Mouse (Mus musculus): ENCODE data around the gene Olfr291. TPM values are rescaled to one million over a fixed set of nuclear protein-coding genes. Genes with fewer than 3 reads are reported as not detected.

Olfr291 gene
- not detected in 2 replicates for polyA plus RNA-seq (2012)

GRCm38 (mm10) chr7:84853253-84853652 lies at the start of gene Olfr291:
Gene Olfr291 (plus strand): TSS chr7:84853553.
- no peak for TF ChIP-seq GATA1 (IDR thresholded peaks at IDR 0.05; ENCODE audit: low read length)

GRCm38 (mm10) chr7:84805224-84805623 lies 48.1 kb upstream of the Olfr291 start:
- TF ChIP-seq GATA1 (IDR thresholded peaks at IDR 0.05; ENCODE audit: low read length) = no peak

GRCm38 (mm10) chr7:84806159-84806558 lies 47.2 kb upstream of the Olfr291 start:
- TF ChIP-seq GATA1 (IDR thresholded peaks at IDR 0.05; ENCODE audit: low read length) = no peak

GRCm38 (mm10) chr7:84884530-84884929 lies 31.2 kb downstream of the Olfr291 start:
- TF ChIP-seq GATA1 (IDR thresholded peaks at IDR 0.05; ENCODE audit: low read length) = no peak

Other genes with a start within 250 kb of the Olfr291 start
- 0.80 and 0.81 TPM in 2 replicates for gene Fah, start 246.8 kb upstream of the Olfr291 start, polyA plus RNA-seq (2012)
- 27.2 and 49.9 TPM in 2 replicates for gene Zfand6, start 163.6 kb upstream of the Olfr291 start, polyA plus RNA-seq (2012)
- gene Vmn2r65, start 110.6 kb downstream of the Olfr291 start, polyA plus RNA-seq (2012) = not detected in 2 replicates
- gene Vmn2r66, start 158.7 kb downstream of the Olfr291 start, polyA plus RNA-seq (2012) = not detected in 2 replicates